In genomic region chr9:76407549-76407948, GRCm38 (mm10) we compare ENCODE assay signal across 34 mouse cellular contexts.
"Had no signal": no experiment of that assay in that cellular context is flagged by ENCODE, and none has a peak within 500 bp of the region (broad histone marks: within the 10 kb centered on the region; RNA-seq: fewer than 3 reads in every experiment).

No protein-coding gene starts in this region.

- H3K9me3 ChIP-seq: heart, embryonic 10.5 days; heart, embryonic 12.5 days; heart, embryonic 13.5 days; heart, embryonic 15.5 days; hindbrain, embryonic 10.5 days; hindbrain, embryonic 12.5 days; hindbrain, embryonic 13.5 days; hindbrain, embryonic 15.5 days; intestine, embryonic 15.5 days; kidney, embryonic 15.5 days had no signal

- H3K27me3 ChIP-seq: heart, embryonic 12.5 days; heart, embryonic 13.5 days; heart, embryonic 15.5 days; hindbrain, embryonic 12.5 days; hindbrain, embryonic 13.5 days; hindbrain, embryonic 15.5 days; intestine, embryonic 15.5 days; kidney, embryonic 15.5 days had no signal

- H3K4me3 ChIP-seq: heart, embryonic 10.5 days; heart, embryonic 12.5 days; heart, embryonic 13.5 days; heart, embryonic 15.5 days; hindbrain, embryonic 10.5 days; hindbrain, embryonic 12.5 days; hindbrain, embryonic 13.5 days; hindbrain, embryonic 15.5 days; intestine, embryonic 15.5 days; kidney, embryonic 15.5 days; layer of hippocampus, adult 2 months had no signal

- H3K27ac ChIP-seq: heart, embryonic 10.5 days; heart, embryonic 13.5 days; heart, embryonic 15.5 days; hindbrain, embryonic 10.5 days; hindbrain, embryonic 12.5 days; hindbrain, embryonic 13.5 days; hindbrain, embryonic 14.5 days; hindbrain, embryonic 15.5 days; hindbrain, postnatal 0 days; intestine, embryonic 15.5 days; kidney, embryonic 15.5 days; kidney, postnatal 0 days; layer of hippocampus, adult 2 months had no signal

- ATAC-seq: hindbrain, embryonic 16.5 days; hindbrain, postnatal 0 days; inflammation-experienced regulatory T-cells, adult 6 months; intestine, embryonic 15.5 days; intestine, embryonic 16.5 days; intestine, postnatal 0 days had no signal

- H3K4me1 ChIP-seq: heart, embryonic 10.5 days; heart, embryonic 12.5 days; heart, embryonic 13.5 days; heart, embryonic 15.5 days; hindbrain, embryonic 10.5 days; hindbrain, embryonic 12.5 days; hindbrain, embryonic 13.5 days; hindbrain, embryonic 15.5 days; intestine, embryonic 15.5 days; kidney, embryonic 15.5 days had no signal

- DNase-seq: heart, postnatal 10 days; heart, postnatal 14 days; heart, postnatal 36 days; heart, postnatal 4 days; kidney, adult 11 months; kidney, adult 18-20 months; kidney, adult 2 months; kidney, adult 8-10 months; kidney, adult 9 months; kidney, postnatal 10 days; kidney, postnatal 14 days; kidney, postnatal 25 days; kidney, postnatal 36 days; kidney, postnatal 4 days; layer of hippocampus, adult 9-11 months; layer of hippocampus, postnatal 36 days had no signal

- H3K36me3 ChIP-seq: heart, embryonic 10.5 days; heart, embryonic 12.5 days; heart, embryonic 13.5 days; heart, embryonic 15.5 days; hindbrain, embryonic 10.5 days; hindbrain, embryonic 12.5 days; hindbrain, embryonic 13.5 days; hindbrain, embryonic 15.5 days; intestine, embryonic 15.5 days; kidney, embryonic 15.5 days had no signal
